Mouse (Mus musculus) hindlimb bud, embryonic 11.5 days (tissue): ENCODE results near the gene Ipcef1.

ENCODE experiments used
- DNase-seq: peaks from one replicate; pipeline ENCODE4 v3.0.0-alpha.2; 2012; ENCODE audit warnings: low read depth, low spot score; ENCODE audit errors: extremely low spot score

Ipcef1 gene

GRCm38 (mm10) chr10:7052315-7053017 is at the start of gene Ipcef1:
TSS of gene Ipcef1 (minus strand) at chr10:7052478.
- no peak for DNase-seq

GRCm38 (mm10) chr10:7077971-7078370 is 25.7 kb upstream of the Ipcef1 start:
- DNase-seq, result no peak

- no peak for DNase-seq
Measured at GRCm38 (mm10) chr10:7077389-7077808, 25.1 kb upstream of the Ipcef1 start.

GRCm38 (mm10) chr10:7076662-7077211 is 24.5 kb upstream of the Ipcef1 start:
- no peak for DNase-seq

GRCm38 (mm10) chr10:7076201-7076600 is 23.9 kb upstream of the Ipcef1 start:
- DNase-seq, result peak; percentile 31

- no peak for DNase-seq
Measured at GRCm38 (mm10) chr10:7075661-7076060, 23.4 kb upstream of the Ipcef1 start.

- DNase-seq, result no peak
Measured at GRCm38 (mm10) chr10:7074231-7074630, 22.0 kb upstream of the Ipcef1 start.

GRCm38 (mm10) chr10:7070924-7071323 is 18.6 kb upstream of the Ipcef1 start:
- DNase-seq, result no peak

GRCm38 (mm10) chr10:7070100-7070835 is 18.0 kb upstream of the Ipcef1 start:
- no peak for DNase-seq

- no peak for DNase-seq
Measured at GRCm38 (mm10) chr10:7069090-7069489, 16.8 kb upstream of the Ipcef1 start.

- DNase-seq, result no peak
Measured at GRCm38 (mm10) chr10:7068608-7069007, 16.3 kb upstream of the Ipcef1 start.

- no peak for DNase-seq
Measured at GRCm38 (mm10) chr10:7063752-7064457, 11.6 kb upstream of the Ipcef1 start.

- DNase-seq, result no peak
Measured at GRCm38 (mm10) chr10:7062993-7063392, 10.7 kb upstream of the Ipcef1 start.

- no peak for DNase-seq
Measured at GRCm38 (mm10) chr10:7060326-7060725, 8.0 kb upstream of the Ipcef1 start.

GRCm38 (mm10) chr10:7057546-7057945 is 5.3 kb upstream of the Ipcef1 start:
- DNase-seq, result no peak

GRCm38 (mm10) chr10:7054560-7055205 is 2.4 kb upstream of the Ipcef1 start:
- DNase-seq, result no peak

- no peak for DNase-seq
Measured at GRCm38 (mm10) chr10:7049901-7050300, 2.4 kb downstream of the Ipcef1 start.

- DNase-seq, result no peak
Measured at GRCm38 (mm10) chr10:7047919-7048291, 4.4 kb downstream of the Ipcef1 start.

- no peak for DNase-seq
Measured at GRCm38 (mm10) chr10:7047288-7047918, 4.9 kb downstream of the Ipcef1 start.

- no peak for DNase-seq
Measured at GRCm38 (mm10) chr10:7043896-7044295, 8.4 kb downstream of the Ipcef1 start.

GRCm38 (mm10) chr10:7041032-7041431 is 11.2 kb downstream of the Ipcef1 start:
- no peak for DNase-seq
